Mouse (Mus musculus): ENCODE measurements around the gene Helb.

GRCm38 (mm10) chr10:120123721-120124120 lies 10.9 kb upstream of the Helb start:
- TF ChIP-seq CTCF (IDR thresholded peaks at IDR 0.05) (peak; percentile 8; the same call in 1 of the 2 replicates), EP300 (IDR thresholded peaks at IDR 0.05) (no peak)
